Mouse (Mus musculus): ENCODE results near the gene Sh2d2a. TPM values are rescaled to one million over a fixed set of nuclear protein-coding genes. Genes with fewer than 3 reads are reported as not detected.

The Sh2d2a gene
- total RNA-seq, 2 experiments from 2014 or later: not detected

Other genes starting within 250 kb of the Sh2d2a start
- 10 to 100 TPM; 49.4 to 51.3 TPM for gene Arhgef11, start 229.2 kb upstream of the Sh2d2a start, total RNA-seq (2021)
- gene Lrrc71, start 98.1 kb upstream of the Sh2d2a start, total RNA-seq (2021): 1 to 10 TPM in 1 of 2 experiments, under 1 TPM in 1; 0.80 to 2.3 TPM
- gene Ntrk1, start 51.6 kb upstream of the Sh2d2a start, total RNA-seq (2021): under 1 TPM; 0.41 to 0.42 TPM
- under 1 TPM; 0.29 to 0.30 TPM for gene Insrr, start 49.8 kb upstream of the Sh2d2a start, total RNA-seq (2021)
- gene Pear1, start 22.4 kb upstream of the Sh2d2a start, total RNA-seq (2021): 1 to 10 TPM; 9.9 TPM
- gene Prcc, start 38.9 kb downstream of the Sh2d2a start, total RNA-seq (2021): 10 to 100 TPM; 62.3 to 66.4 TPM
- 100 to 1,000 TPM; 121 to 125 TPM for gene Hdgf, start 59.6 kb downstream of the Sh2d2a start, total RNA-seq (2021)
- gene Mrpl24, start 72.8 kb downstream of the Sh2d2a start, total RNA-seq (2021): 10 to 100 TPM; 49.4 to 55.6 TPM
- 10 to 100 TPM; 17.1 to 19.0 TPM for gene Isg20l2, start 83.6 kb downstream of the Sh2d2a start, total RNA-seq (2021)
- gene Rrnad1, start 84.0 kb downstream of the Sh2d2a start, total RNA-seq (2021): 10 to 100 TPM; 18.1 to 26.4 TPM
- 1 to 10 TPM; 2.0 to 6.4 TPM for gene Crabp2, start 101.9 kb downstream of the Sh2d2a start, total RNA-seq (2021)
- 10 to 100 TPM; 14.7 to 18.5 TPM for gene Nes, start 124.3 kb downstream of the Sh2d2a start, total RNA-seq (2021)
- 100 to 1,000 TPM; 350 to 399 TPM for gene Bcan, start 153.5 kb downstream of the Sh2d2a start, total RNA-seq (2021)
- gene Hapln2, start 180.8 kb downstream of the Sh2d2a start, total RNA-seq (2021): 1 to 10 TPM in 1 of 2 experiments, under 1 TPM in 1; 0.42 to 1.0 TPM
- 10 to 100 TPM; 20.9 to 27.1 TPM for gene Gpatch4, start 196.4 kb downstream of the Sh2d2a start, total RNA-seq (2021)
- 10 to 100 TPM; 68.4 to 70.1 TPM for gene Naxe, start 211.7 kb downstream of the Sh2d2a start, total RNA-seq (2021)
- gene Ttc24, start 231.5 kb downstream of the Sh2d2a start, total RNA-seq (2021): not detected
- 1 to 10 TPM; 2.1 to 2.3 TPM for gene Iqgap3, start 235.2 kb downstream of the Sh2d2a start, total RNA-seq (2021)